Mouse (Mus musculus) embryonic facial prominence, embryonic 14.5 days (tissue): ENCODE measurements around the gene Nup85. TPM values are rescaled to one million over a fixed set of nuclear protein-coding genes. Genes with fewer than 3 reads are reported as not detected.

Source experiments
- ATAC-seq: fragments of 200-750 bp; cut with Nextera tagmentation; 2 replicates; pipeline ENCODE4 v1.8.0; 2017; ENCODE audit warnings: low read depth, moderate number of reproducible peaks, moderate TSS enrichment
- DNase-seq: peaks from one replicate; pipeline ENCODE4 v3.0.0-alpha.2; 2015; ENCODE audit warnings: low spot score
- H3K27ac ChIP-seq: fragments of 300-500 bp; sonication (generic); replicated peaks from 2 replicates; pipeline ENCODE4 v1.5.1; 2014; ENCODE audit warnings: low read depth, mild to moderate bottlenecking, low read length, moderate library complexity
- H3K27me3 ChIP-seq: fragments of 300-500 bp; sonication (generic); replicated peaks from 2 replicates; pipeline ENCODE4 v1.6.1; 2014; ENCODE audit warnings: low read length; ENCODE audit not compliant: control insufficient read depth, insufficient read depth
- H3K36me3 ChIP-seq: fragments of 300-500 bp; sonication (generic); 2 replicates; pipeline ENCODE4 v1.6.1; 2014; ENCODE audit warnings: low read length, mixed read lengths; ENCODE audit not compliant: control insufficient read depth, insufficient read depth
- H3K4me1 ChIP-seq: fragments of 300-500 bp; sonication (generic); 2 replicates; pipeline ENCODE4 v1.6.1; 2014; ENCODE audit warnings: antibody characterized with exemption, low read length; ENCODE audit not compliant: control insufficient read depth, insufficient read depth
- H3K4me2 ChIP-seq: fragments of 300-500 bp; sonication (generic); 2 replicates; pipeline ENCODE4 v1.6.1; 2014; ENCODE audit warnings: low read depth, mild to moderate bottlenecking, low read length, moderate library complexity, mixed read lengths
- H3K4me3 ChIP-seq: fragments of 300-500 bp; sonication (generic); 2 replicates; pipeline ENCODE4 v1.5.1; 2014; ENCODE audit warnings: low read depth, mild to moderate bottlenecking, low read length
- H3K9ac ChIP-seq: fragments of 300-500 bp; sonication (generic); 2 replicates; pipeline ENCODE4 v1.6.1; 2014; ENCODE audit warnings: low read depth, mild to moderate bottlenecking, low read length, moderate library complexity, mixed read lengths
- H3K9me3 ChIP-seq: fragments of 300-500 bp; sonication (generic); 2 replicates; pipeline ENCODE4 v1.6.1; 2016; ENCODE audit warnings: low read length; ENCODE audit not compliant: control insufficient read depth
- WGBS: fragments of 180-500 bp; shearing (Covaris S2); extraction: QIAGEN DNeasy Blood & Tissue Kit; methylation state at CpG from one replicate; pipeline ENCODE4 v1.1.7; 2014; 5-methylcytosine and 5-hydroxymethylcytosine counted together
- polyA plus RNA-seq: library from polyadenylated mRNA; unstranded; fragments of >200 nt; fragmentation: Nextera tagmentation; extraction: Ambion mirVana; gene quantifications from 2 replicates; pipeline ENCODE4 v1.2.1, GENCODE M21; 2014

Gene Nup85
- polyA plus RNA-seq, 1 experiment from 2014 or later = 128 TPM

- DNase-seq (no peak), ATAC-seq (peak; percentile 12; the same call in 1 of the 2 replicates)
- Histone ChIP-seq H3K4me3 (peak overlapping the region; percentile 98), H3K27me3 (no peaks in the 10 kb centered on the region), H3K9ac (peak overlapping the region; percentile 97), H3K4me2 (peak overlapping the region; percentile 88), H3K4me1 (peaks cover 17% of the 10 kb centered on the region), H3K27ac (peak overlapping the region; percentile 90), H3K36me3 (peaks cover 42% of the 10 kb centered on the region), H3K9me3 (no peaks in the 10 kb centered on the region)
- WGBS = 0% methylated on average over 23 of the region's 26 CpGs
These were observed 40.1 kb downstream of the Nup85 start for GRCm38 (mm10) chr11:115604304-115604696.

GRCm38 (mm10) chr11:115606733-115607132, 42.5 kb downstream of the Nup85 start:
- no peaks in the 10 kb centered on the region for H3K27me3 ChIP-seq
- H3K9me3 ChIP-seq = no peaks in the 10 kb centered on the region
- no peak overlapping the region for H3K9ac ChIP-seq
- ATAC-seq = no peak
- no peak for DNase-seq
- H3K36me3 ChIP-seq = peaks cover 47% of the 10 kb centered on the region
- H3K4me3 ChIP-seq = no peak overlapping the region
- H3K4me2 ChIP-seq = no peak overlapping the region
- H3K4me1 ChIP-seq = peaks cover 19% of the 10 kb centered on the region
- no peak overlapping the region for H3K27ac ChIP-seq
- 96% methylated on average over 18 of the region's 18 CpGs for WGBS

- H3K27ac ChIP-seq = no peak overlapping the region
- H3K4me3 ChIP-seq = no peak overlapping the region
- H3K27me3 ChIP-seq = no peaks in the 10 kb centered on the region
- peaks cover 14% of the 10 kb centered on the region; the same call in 1 of the 2 replicates for H3K4me1 ChIP-seq
- WGBS = 77% methylated on average over 19 of the region's 23 CpGs
- ATAC-seq (no peak), DNase-seq (no peak)
- no peaks in the 10 kb centered on the region for H3K9me3 ChIP-seq
- no peak overlapping the region for H3K4me2 ChIP-seq
- no peak overlapping the region for H3K9ac ChIP-seq
- peaks cover 47% of the 10 kb centered on the region for H3K36me3 ChIP-seq
These were observed 44.5 kb downstream of the Nup85 start for GRCm38 (mm10) chr11:115608421-115609399.

- no peak overlapping the region for H3K27ac ChIP-seq
- no peak overlapping the region for H3K4me2 ChIP-seq
- 75% methylated on average over 3 of the region's 3 CpGs for WGBS
- DNase-seq = no peak
- no peaks in the 10 kb centered on the region for H3K9me3 ChIP-seq
- H3K9ac ChIP-seq = no peak overlapping the region
- no peaks in the 10 kb centered on the region for H3K27me3 ChIP-seq
- no peak overlapping the region for H3K4me3 ChIP-seq
- H3K4me1 ChIP-seq = peaks cover 16% of the 10 kb centered on the region; the same call in 1 of the 2 replicates
- ATAC-seq = no peak
- peaks cover 47% of the 10 kb centered on the region for H3K36me3 ChIP-seq
These were observed 45.3 kb downstream of the Nup85 start for GRCm38 (mm10) chr11:115609576-115609975.

GRCm38 (mm10) chr11:115611173-115611572, 46.9 kb downstream of the Nup85 start:
- Histone ChIP-seq H3K36me3 (peaks cover 38% of the 10 kb centered on the region), H3K9me3 (no peaks in the 10 kb centered on the region), H3K27ac (no peak overlapping the region), H3K4me1 (peaks cover 9% of the 10 kb centered on the region; the same call in 1 of the 2 replicates), H3K4me2 (no peak overlapping the region), H3K4me3 (no peak overlapping the region), H3K9ac (peak overlapping the region; percentile 75), H3K27me3 (no peaks in the 10 kb centered on the region)
- no peak for DNase-seq
- WGBS = 63% methylated on average over 6 of the region's 6 CpGs
- no peak for ATAC-seq

GRCm38 (mm10) chr11:115612059-115612409, 47.8 kb downstream of the Nup85 start:
- H3K27me3 ChIP-seq = no peaks in the 10 kb centered on the region
- 2% methylated on average over 13 of the region's 13 CpGs for WGBS

GRCm38 (mm10) chr11:115612410-115613137, 48.3 kb downstream of the Nup85 start, which contains the start of gene Mif4gd:
TSS of gene Mif4gd (minus strand) at chr11:115612969.
- Histone ChIP-seq H3K4me1 (peaks cover 9% of the 10 kb centered on the region; the same call in 1 of the 2 replicates), H3K9me3 (no peaks in the 10 kb centered on the region), H3K27ac (peak within 1 kb of the TSS; percentile 91), H3K4me2 (peak within 1 kb of the TSS; percentile 71), H3K36me3 (peaks cover 32% of the 10 kb centered on the region), H3K4me3 (peak within 1 kb of the TSS; percentile 76), H3K27me3 (no peaks in the 10 kb centered on the region), H3K9ac (peak within 1 kb of the TSS; percentile 75)
- ATAC-seq = peak; percentile 89
- DNase-seq = peak; percentile 86
- WGBS = under 1% methylated on average over 48 of the region's 80 CpGs

More at GRCm38 (mm10) chr11:115612059-115612409, 47.8 kb downstream of the Nup85 start:
- Histone ChIP-seq H3K9me3 (no peaks in the 10 kb centered on the region), H3K4me2 (peak overlapping the region; percentile 71), H3K9ac (peak overlapping the region; percentile 75), H3K4me3 (peak overlapping the region; percentile 76), H3K36me3 (peaks cover 32% of the 10 kb centered on the region), H3K4me1 (peaks cover 9% of the 10 kb centered on the region; the same call in 1 of the 2 replicates), H3K27ac (peak overlapping the region; percentile 91)
- ATAC-seq (peak; percentile 26), DNase-seq (peak; percentile 79)

- peak overlapping the region; percentile 91 for H3K27ac ChIP-seq
- H3K27me3 ChIP-seq = no peaks in the 10 kb centered on the region
- H3K4me2 ChIP-seq = peak overlapping the region; percentile 71
- DNase-seq (peak; percentile 50), ATAC-seq (no peak; the same call in 1 of the 2 replicates)
- H3K9ac ChIP-seq = peak overlapping the region; percentile 75
- H3K4me3 ChIP-seq = peak overlapping the region; percentile 76
- peaks cover 26% of the 10 kb centered on the region for H3K36me3 ChIP-seq
- H3K4me1 ChIP-seq = peaks cover 9% of the 10 kb centered on the region; the same call in 1 of the 2 replicates
- WGBS = under 1% methylated on average over 16 of the region's 16 CpGs
- H3K9me3 ChIP-seq = no peaks in the 10 kb centered on the region
These were observed 49.1 kb downstream of the Nup85 start for GRCm38 (mm10) chr11:115613138-115613945.
